Mouse (Mus musculus) intestine, embryonic 14.5 days (tissue): ENCODE results near the gene Ell3. TPM values are rescaled to one million over a fixed set of nuclear protein-coding genes. Genes with fewer than 3 reads are reported as not detected.

Experiments used
- ATAC-seq: fragments of 200-750 bp; cut with Nextera tagmentation; replicated peaks from 2 replicates; pipeline ENCODE4 v1.8.0; 2017; ENCODE audit warnings: low read depth, moderate number of reproducible peaks, moderate TSS enrichment, moderate library complexity; ENCODE audit not compliant: low FRiP score, low TSS enrichment
- DNase-seq: peaks from one replicate; pipeline ENCODE4 v3.0.0-alpha.2; 2018; ENCODE audit warnings: low spot score
- H3K27ac ChIP-seq: fragments of 300-500 bp; sonication (generic); 2 replicates; pipeline ENCODE4 v1.5.1; 2014; ENCODE audit warnings: low read depth, mild to moderate bottlenecking, control low read depth
- H3K27me3 ChIP-seq: fragments of 300-500 bp; sonication (generic); replicated peaks from 2 replicates; pipeline ENCODE4 v1.6.1; 2014; ENCODE audit warnings: low read length, control low read depth; ENCODE audit not compliant: control insufficient read depth, insufficient read depth
- H3K36me3 ChIP-seq: fragments of 300-500 bp; sonication (generic); 2 replicates; pipeline ENCODE4 v1.6.1; 2014; ENCODE audit warnings: low read length, control low read depth; ENCODE audit not compliant: control insufficient read depth, insufficient read depth
- H3K4me1 ChIP-seq: fragments of 300-500 bp; sonication (generic); replicated peaks from 2 replicates; pipeline ENCODE4 v1.6.1; 2014; ENCODE audit warnings: low read length, control low read depth, mixed read lengths; ENCODE audit not compliant: control insufficient read depth, insufficient read depth
- H3K4me2 ChIP-seq: fragments of 300-500 bp; sonication (generic); 2 replicates; pipeline ENCODE4 v1.6.1; 2014; ENCODE audit warnings: low read length
- H3K4me3 ChIP-seq: fragments of 300-500 bp; sonication (generic); 2 replicates; pipeline ENCODE4 v1.5.1; 2014; ENCODE audit warnings: low read depth, low read length, control low read depth, mixed read lengths
- H3K9ac ChIP-seq: fragments of 300-500 bp; sonication (generic); 2 replicates; pipeline ENCODE4 v1.6.1; 2014; ENCODE audit warnings: mild to moderate bottlenecking, low read length
- H3K9me3 ChIP-seq: fragments of 300-500 bp; sonication (generic); 2 replicates; pipeline ENCODE4 v1.6.1; 2016; ENCODE audit warnings: low read length, control low read depth; ENCODE audit not compliant: control insufficient read depth
- WGBS: fragments of 180-500 bp; shearing (Covaris S2); extraction: QIAGEN DNeasy Blood & Tissue Kit; methylation state at CpG from one replicate; pipeline ENCODE4 v1.1.7; 2014; 5-methylcytosine and 5-hydroxymethylcytosine counted together
- polyA plus RNA-seq: library from polyadenylated mRNA; unstranded; fragments of >200 nt; fragmentation: Nextera tagmentation; extraction: Ambion mirVana; gene quantifications from 2 replicates; pipeline ENCODE4 v1.2.1, GENCODE M21; 2014

The Ell3 gene
- polyA plus RNA-seq, 1 experiment from 2014 or later = 12.4 TPM

DNA sequence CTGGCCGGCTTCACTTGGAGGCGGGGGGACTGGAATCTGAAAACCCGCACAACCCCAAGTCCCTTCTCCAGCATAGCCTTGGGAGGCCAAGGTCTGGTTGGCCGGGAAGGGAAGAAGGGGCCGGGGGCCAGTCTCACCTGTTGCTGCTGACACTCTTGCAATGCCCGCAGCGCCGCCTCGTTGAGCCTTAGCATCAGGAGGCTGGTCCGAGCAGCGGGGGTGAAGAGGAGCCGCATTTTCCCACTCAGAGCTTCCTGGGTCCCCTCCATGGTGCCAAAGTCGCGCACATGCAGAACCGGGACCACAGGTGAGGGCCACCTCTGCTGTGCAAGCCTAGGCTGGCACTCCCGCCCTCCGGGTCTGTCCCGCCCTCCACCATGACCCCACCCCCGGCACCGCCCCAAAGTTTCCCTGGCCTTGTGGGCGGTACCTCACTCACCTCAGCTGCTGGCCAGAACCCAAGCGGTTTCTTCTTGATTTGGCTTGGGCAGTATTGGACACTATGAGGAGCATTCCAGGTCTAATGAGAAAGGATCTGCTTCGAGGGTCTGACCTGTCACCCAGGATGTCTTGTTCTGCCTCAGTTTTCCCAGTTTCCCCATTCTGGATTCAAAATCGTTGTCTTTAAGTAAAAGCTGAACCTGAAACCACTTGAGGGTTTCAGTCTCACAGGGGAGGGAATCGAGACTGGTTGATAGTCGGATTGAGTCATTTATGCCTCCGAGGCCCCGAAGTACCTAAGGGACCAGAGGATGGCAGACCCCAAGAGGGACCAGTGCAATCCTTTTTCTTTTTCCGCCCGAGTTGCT is 1.6 kb downstream of the Ell3 start:
- Histone ChIP-seq H3K9ac (peak overlapping the region; percentile 23), H3K4me3 (peak overlapping the region; percentile 42), H3K27me3 (peaks cover 6% of the 10 kb centered on the region; the same call in 1 of the 2 replicates), H3K36me3 (peaks cover 20% of the 10 kb centered on the region), H3K4me1 (peaks cover 2% of the 10 kb centered on the region; the same call in 1 of the 2 replicates), H3K9me3 (no peaks in the 10 kb centered on the region), H3K27ac (no peak overlapping the region), H3K4me2 (peak overlapping the region; percentile 58)
- 1% methylated on average over 30 of the region's 30 CpGs for WGBS
- DNase-seq (peak; percentile 88), ATAC-seq (peak; percentile 83)

DNA sequence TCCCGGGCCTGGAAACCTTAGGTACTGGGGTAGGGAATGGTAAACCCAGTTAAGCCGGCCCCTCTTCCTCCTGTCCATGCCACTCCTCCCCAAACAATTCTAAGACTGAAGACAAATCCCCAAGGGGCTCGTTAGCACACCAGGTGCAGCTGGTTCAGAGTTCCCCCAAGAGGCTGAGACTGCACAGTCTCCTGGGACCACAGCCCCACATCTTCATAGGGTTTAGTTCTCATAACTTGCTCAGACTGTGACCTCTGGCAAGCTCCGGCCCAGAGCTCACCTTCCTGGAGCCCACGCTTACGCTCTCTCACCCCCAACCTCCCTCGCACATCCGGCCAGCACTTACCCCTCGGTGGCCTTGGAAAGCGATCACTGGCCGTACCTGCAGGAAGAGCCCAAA is 2.3 kb downstream of the Ell3 start:
- Histone ChIP-seq H3K4me1 (peaks cover 2% of the 10 kb centered on the region; the same call in 1 of the 2 replicates), H3K4me2 (peak overlapping the region; percentile 58), H3K27me3 (peaks cover 6% of the 10 kb centered on the region; the same call in 1 of the 2 replicates), H3K9ac (peak overlapping the region; percentile 23), H3K4me3 (peak overlapping the region; percentile 42), H3K27ac (no peak overlapping the region), H3K36me3 (peaks cover 27% of the 10 kb centered on the region), H3K9me3 (no peaks in the 10 kb centered on the region)
- 12% methylated on average over 11 of the region's 11 CpGs for WGBS
- no peak for DNase-seq
- ATAC-seq = peak; percentile 12; the same call in 1 of the 2 replicates

DNA sequence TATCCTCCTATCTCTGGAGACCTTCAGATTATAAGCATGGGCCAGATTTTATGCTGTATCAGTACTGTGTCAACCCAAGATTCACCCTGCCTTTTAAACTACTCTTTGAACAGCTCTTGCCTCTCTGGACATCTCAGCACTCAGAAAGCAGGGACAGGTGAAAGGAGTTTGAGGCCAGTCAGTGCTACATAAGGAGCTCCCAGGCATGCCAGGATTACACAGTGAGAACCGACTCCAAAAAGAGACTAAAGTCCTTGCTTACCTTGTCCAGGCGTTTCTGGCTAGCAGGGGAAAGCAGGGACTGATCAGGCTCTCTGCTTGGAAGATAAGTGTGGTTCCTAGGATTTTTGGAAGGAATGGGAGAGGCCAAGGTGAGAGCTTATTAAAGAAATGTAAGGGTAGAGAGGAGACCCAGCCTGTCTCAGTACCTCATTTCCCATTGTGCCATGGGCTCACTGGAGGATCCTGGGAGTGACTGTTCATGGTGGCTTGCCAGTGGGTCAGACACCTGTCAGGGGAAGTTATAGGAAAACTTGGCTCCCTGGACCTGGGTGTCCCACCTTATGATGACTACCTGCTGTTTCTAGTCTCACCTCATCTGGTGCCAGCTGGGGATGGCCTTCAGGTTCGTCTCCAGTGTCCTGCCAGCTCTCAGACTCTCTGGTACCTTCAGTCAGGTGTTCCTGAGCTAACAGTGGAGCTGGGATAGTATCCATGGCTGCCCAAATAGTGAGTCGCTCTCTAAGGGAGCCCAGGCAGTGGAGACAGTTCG is 3.1 kb downstream of the Ell3 start:
- H3K27me3 ChIP-seq = peaks cover 6% of the 10 kb centered on the region; the same call in 1 of the 2 replicates
- no peak overlapping the region for H3K9ac ChIP-seq
- H3K4me1 ChIP-seq = peaks cover 2% of the 10 kb centered on the region; the same call in 1 of the 2 replicates
- 63% methylated on average over 5 of the region's 5 CpGs for WGBS
- H3K4me2 ChIP-seq = no peak overlapping the region; the same call in 1 of the 2 replicates
- DNase-seq (no peak), ATAC-seq (no peak)
- H3K27ac ChIP-seq = no peak overlapping the region
- peaks cover 32% of the 10 kb centered on the region for H3K36me3 ChIP-seq
- H3K4me3 ChIP-seq = no peak overlapping the region
- H3K9me3 ChIP-seq = no peaks in the 10 kb centered on the region

DNA sequence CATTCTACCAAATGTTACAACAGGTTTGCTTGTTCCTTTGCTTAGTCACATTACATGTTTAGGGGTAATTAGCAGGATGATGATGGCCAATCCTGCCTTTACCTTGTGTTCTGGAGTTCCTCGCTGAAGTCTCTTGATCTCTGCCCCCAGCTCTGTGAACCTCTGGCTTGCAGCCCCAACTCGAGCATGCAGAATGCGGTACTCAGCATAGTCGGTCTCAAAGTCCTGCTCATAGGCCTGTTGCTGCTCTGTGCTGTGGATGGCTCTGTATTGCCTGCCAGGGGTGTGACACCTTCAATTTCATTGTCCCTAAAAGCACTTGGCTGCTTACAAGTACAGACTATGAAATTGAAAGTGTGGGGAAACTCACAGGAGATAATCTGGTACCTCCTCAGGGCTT is 4.3 kb downstream of the Ell3 start:
- peaks cover 45% of the 10 kb centered on the region for H3K36me3 ChIP-seq
- 75% methylated on average over 4 of the region's 4 CpGs for WGBS
- H3K27me3 ChIP-seq = peaks cover 6% of the 10 kb centered on the region; the same call in 1 of the 2 replicates
- ATAC-seq (no peak), DNase-seq (no peak)
- no peak overlapping the region for H3K4me2 ChIP-seq
- no peak overlapping the region for H3K9ac ChIP-seq
- peaks cover 2% of the 10 kb centered on the region; the same call in 1 of the 2 replicates for H3K4me1 ChIP-seq
- no peak overlapping the region for H3K27ac ChIP-seq
- no peaks in the 10 kb centered on the region for H3K9me3 ChIP-seq
- H3K4me3 ChIP-seq = no peak overlapping the region

DNA sequence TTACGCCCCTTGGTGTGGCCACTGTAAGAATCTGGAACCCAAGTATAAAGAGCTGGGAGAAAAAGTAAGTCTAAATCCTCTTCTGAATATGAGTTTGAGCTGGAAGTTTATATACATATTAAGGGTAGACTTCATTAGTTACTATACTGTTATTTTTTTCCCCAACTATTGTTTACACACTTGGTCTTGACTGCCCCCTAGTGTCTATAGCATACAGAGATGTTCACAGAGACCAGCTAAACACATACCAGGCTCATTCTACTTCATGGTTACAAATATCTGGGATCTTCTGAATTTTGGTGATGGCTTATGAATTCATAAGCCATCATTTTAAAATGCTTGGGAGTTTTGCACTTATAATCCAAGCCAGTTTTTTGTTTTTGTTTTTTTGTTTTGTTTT is 9.2 kb downstream of the Ell3 start:
- DNase-seq = no peak
- 100% methylated on average over 1 of the region's 1 CpGs for WGBS

DNA sequence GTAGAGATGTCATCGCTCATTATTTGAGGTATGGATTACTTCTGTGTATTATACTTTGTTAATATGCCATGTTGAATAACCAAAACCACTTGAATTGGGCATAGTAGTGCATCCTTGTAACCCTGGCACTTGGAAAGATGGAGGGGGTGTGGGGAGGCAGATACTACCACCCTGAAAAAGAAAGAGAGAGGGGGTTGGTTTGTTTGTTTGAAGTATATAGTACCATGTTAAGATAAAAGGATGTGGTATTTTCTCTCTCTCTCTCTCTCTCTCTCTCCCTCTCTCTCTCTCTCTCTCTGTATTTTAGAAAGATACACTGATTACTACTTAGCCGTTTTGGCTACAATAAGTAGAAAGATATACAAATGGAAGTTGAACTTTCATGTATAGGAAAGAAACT is 18.2 kb downstream of the Ell3 start:
- Histone ChIP-seq H3K4me1 (no peaks in the 10 kb centered on the region), H3K4me2 (no peak overlapping the region), H3K9me3 (no peaks in the 10 kb centered on the region), H3K4me3 (no peak overlapping the region), H3K9ac (no peak overlapping the region), H3K27ac (no peak overlapping the region), H3K36me3 (peaks cover 98% of the 10 kb centered on the region), H3K27me3 (no peaks in the 10 kb centered on the region)
- DNase-seq = no peak
- ATAC-seq = no peak
- 92% methylated on average over 2 of the region's 2 CpGs for WGBS

More for the DNA sequence above, 9.2 kb downstream of the Ell3 start:
- Histone ChIP-seq H3K4me3 (no peak overlapping the region), H3K4me1 (no peaks in the 10 kb centered on the region), H3K9me3 (no peaks in the 10 kb centered on the region), H3K27ac (no peak overlapping the region), H3K9ac (no peak overlapping the region), H3K36me3 (peaks cover 94% of the 10 kb centered on the region), H3K4me2 (no peak overlapping the region), H3K27me3 (no peaks in the 10 kb centered on the region)
- ATAC-seq = no peak

DNA sequence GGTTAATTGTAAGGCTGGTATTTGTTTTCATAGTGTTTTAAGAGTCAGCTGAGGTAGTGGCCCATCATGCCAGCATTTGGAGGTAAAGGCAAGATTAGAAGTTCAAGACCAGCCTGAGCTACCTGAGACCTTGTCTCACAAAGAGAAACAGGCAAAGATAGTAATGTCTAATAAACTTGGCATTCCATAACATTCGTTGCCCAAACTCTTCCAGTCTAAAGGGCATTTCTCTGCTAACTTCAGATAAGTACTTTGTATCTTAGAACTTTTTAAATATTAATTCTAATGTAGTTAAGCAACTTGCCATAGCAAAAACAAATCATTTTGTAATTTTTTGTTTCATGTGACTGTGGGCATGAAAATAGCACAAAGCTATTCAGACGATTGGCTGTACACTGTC is 20.9 kb downstream of the Ell3 start:
- no peaks in the 10 kb centered on the region for H3K9me3 ChIP-seq
- peaks cover 87% of the 10 kb centered on the region for H3K36me3 ChIP-seq
- H3K4me1 ChIP-seq = no peaks in the 10 kb centered on the region
- H3K4me3 ChIP-seq = no peak overlapping the region
- H3K9ac ChIP-seq = no peak overlapping the region
- DNase-seq (no peak), ATAC-seq (no peak)
- no peaks in the 10 kb centered on the region for H3K27me3 ChIP-seq
- H3K4me2 ChIP-seq = no peak overlapping the region
- 93% methylated on average over 2 of the region's 2 CpGs for WGBS
- H3K27ac ChIP-seq = no peak overlapping the region

DNA sequence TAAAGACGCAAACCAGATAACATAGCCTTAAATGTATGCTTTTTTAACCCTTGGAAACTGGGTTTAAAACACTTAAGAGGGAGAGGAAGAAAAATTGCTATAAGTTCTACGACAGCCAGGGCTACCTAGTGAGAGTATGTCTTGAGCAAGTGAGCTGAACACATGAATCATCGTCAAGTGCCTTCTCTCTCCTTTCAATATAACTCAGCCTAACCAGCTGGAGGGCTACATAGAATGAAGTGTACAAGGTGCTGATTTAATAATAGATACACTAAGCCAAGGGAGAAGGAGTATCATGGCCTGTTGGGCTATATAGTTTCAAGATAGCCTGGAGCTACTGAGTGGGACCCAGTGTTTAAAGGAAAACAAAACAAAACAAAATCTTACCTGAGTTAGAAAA is 25.6 kb downstream of the Ell3 start:
- Histone ChIP-seq H3K36me3 (peaks cover 58% of the 10 kb centered on the region), H3K9me3 (no peaks in the 10 kb centered on the region), H3K9ac (no peak overlapping the region), H3K4me3 (no peak overlapping the region), H3K27me3 (no peaks in the 10 kb centered on the region), H3K27ac (no peak overlapping the region), H3K4me1 (peaks cover 18% of the 10 kb centered on the region), H3K4me2 (no peak overlapping the region)
- ATAC-seq = no peak
- 86% methylated on average over 3 of the region's 3 CpGs for WGBS
- DNase-seq = no peak
